Mouse (Mus musculus) embryonic fibroblast, embryonic 13.5 days (primary cell): ENCODE results near the gene Smg6. TPM values are rescaled to one million over a fixed set of nuclear protein-coding genes. Genes with fewer than 3 reads are reported as not detected.
A peak's percentile ranks its signal among the peaks of the same experiment; 100 is the strongest.

Experiments
- H3K27ac ChIP-seq: 2 replicates; pipeline ENCODE4 v1.5.1; 2012; ENCODE audit warnings: low read length, control low read depth, inconsistent platforms; ENCODE audit not compliant: insufficient read depth
- H3K4me1 ChIP-seq: 2 replicates; pipeline ENCODE4 v1.6.1; 2011; ENCODE audit warnings: low read length; ENCODE audit not compliant: control insufficient read depth, insufficient read depth
- H3K4me3 ChIP-seq: 2 replicates; pipeline ENCODE4 v1.5.1; 2011; ENCODE audit warnings: mild to moderate bottlenecking, control low read depth, low read length; ENCODE audit not compliant: insufficient read depth
- CTCF ChIP-seq: IDR thresholded peaks from 2 replicates; pipeline ENCODE4 v1.5.1; 2011; ENCODE audit warnings: mild to moderate bottlenecking, control low read depth, low read length, moderate library complexity, borderline replicate concordance; ENCODE audit not compliant: insufficient read depth
- POLR2A ChIP-seq: IDR thresholded peaks from 2 replicates; pipeline ENCODE4 v1.6.1; 2011; ENCODE audit warnings: low read depth, mild to moderate bottlenecking, control low read depth, low read length, moderate library complexity
- polyA plus RNA-seq: library from polyadenylated mRNA; stranded (reverse); fragments of >200 nt; gene quantifications from 2 replicates; pipeline ENCODE4 v1.2.4, GENCODE M21; 2011; ENCODE audit warnings: low read depth; ENCODE audit not compliant: missing spikeins, insufficient read length

The Smg6 gene
- polyA plus RNA-seq, 1 experiment = 16.2 TPM

- TF ChIP-seq POLR2A (no peak), CTCF (no peak)
- Histone ChIP-seq H3K4me3 (no peak overlapping the region), H3K4me1 (peaks cover 37% of the 10 kb centered on the region), H3K27ac (peak overlapping the region; percentile 99)
These were observed 128.1 kb downstream of the Smg6 start for GRCm38 (mm10) chr11:75053722-75054121.

GRCm38 (mm10) chr11:75054184-75054877 lies 128.7 kb downstream of the Smg6 start:
- Histone ChIP-seq H3K4me1 (peaks cover 33% of the 10 kb centered on the region), H3K4me3 (no peak overlapping the region), H3K27ac (peak overlapping the region; percentile 99)
- no peak for TF ChIP-seq POLR2A
- no peak for TF ChIP-seq CTCF

GRCm38 (mm10) chr11:75054878-75055214 lies 129.2 kb downstream of the Smg6 start:
- peaks cover 29% of the 10 kb centered on the region for H3K4me1 ChIP-seq
- TF ChIP-seq POLR2A (no peak), CTCF (no peak)
- no peak overlapping the region for H3K4me3 ChIP-seq
- peak overlapping the region; percentile 98 for H3K27ac ChIP-seq

DNA sequence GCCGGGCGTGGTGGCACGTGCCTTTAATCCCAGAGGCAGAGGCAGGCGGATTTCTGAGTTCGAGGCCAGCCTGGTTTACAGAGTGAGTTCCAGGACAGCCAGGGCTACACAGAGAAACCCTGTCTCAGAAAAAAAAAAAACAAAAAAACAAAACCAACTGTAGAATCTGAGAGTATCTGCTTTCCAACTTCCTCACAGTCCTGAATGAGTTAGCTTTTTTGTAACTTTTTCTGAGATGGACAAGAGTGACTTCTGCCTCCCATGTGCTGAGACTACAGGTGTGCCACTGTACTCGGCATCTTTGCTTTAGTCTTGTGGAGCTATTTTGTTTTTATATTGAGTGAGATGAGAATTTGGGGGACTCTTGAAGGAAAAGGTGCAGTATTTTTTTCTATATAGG lies 137.0 kb downstream of the Smg6 start:
- Histone ChIP-seq H3K4me3 (no peak overlapping the region), H3K4me1 (no peaks in the 10 kb centered on the region), H3K27ac (no peak overlapping the region)
- TF ChIP-seq POLR2A (no peak), CTCF (no peak)

DNA sequence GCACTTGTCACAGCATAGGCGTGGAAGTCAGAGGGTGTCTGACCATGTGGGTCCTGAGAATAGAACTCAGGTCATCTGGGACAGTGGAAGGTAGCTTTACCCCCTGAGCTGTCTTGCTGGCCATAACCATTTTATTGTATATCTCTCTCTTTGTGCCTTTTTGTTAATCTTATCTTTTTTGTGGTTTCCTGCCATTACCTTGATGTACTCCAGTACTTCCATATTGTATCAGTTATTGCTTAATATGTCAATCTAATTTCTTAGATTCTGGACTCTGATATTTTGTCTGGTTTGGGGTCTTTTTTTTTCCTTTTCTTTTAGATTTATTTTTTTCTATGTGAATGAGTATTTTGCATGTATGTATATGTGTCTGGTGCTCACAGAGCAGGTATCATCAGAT lies 138.6 kb downstream of the Smg6 start:
- no peaks in the 10 kb centered on the region for H3K4me1 ChIP-seq
- no peak overlapping the region for H3K4me3 ChIP-seq
- no peak for TF ChIP-seq POLR2A
- no peak for TF ChIP-seq CTCF
- no peak overlapping the region for H3K27ac ChIP-seq

GRCm38 (mm10) chr11:75071352-75071751 lies 145.7 kb downstream of the Smg6 start:
- Histone ChIP-seq H3K4me1 (peaks cover 12% of the 10 kb centered on the region), H3K4me3 (no peak overlapping the region), H3K27ac (no peak overlapping the region)
- no peak for TF ChIP-seq CTCF

GRCm38 (mm10) chr11:75072932-75073625 lies 147.5 kb downstream of the Smg6 start:
- TF ChIP-seq POLR2A (no peak), CTCF (no peak)
- peaks cover 18% of the 10 kb centered on the region for H3K4me1 ChIP-seq
- no peak overlapping the region for H3K4me3 ChIP-seq
- H3K27ac ChIP-seq = peak overlapping the region; percentile 76

DNA sequence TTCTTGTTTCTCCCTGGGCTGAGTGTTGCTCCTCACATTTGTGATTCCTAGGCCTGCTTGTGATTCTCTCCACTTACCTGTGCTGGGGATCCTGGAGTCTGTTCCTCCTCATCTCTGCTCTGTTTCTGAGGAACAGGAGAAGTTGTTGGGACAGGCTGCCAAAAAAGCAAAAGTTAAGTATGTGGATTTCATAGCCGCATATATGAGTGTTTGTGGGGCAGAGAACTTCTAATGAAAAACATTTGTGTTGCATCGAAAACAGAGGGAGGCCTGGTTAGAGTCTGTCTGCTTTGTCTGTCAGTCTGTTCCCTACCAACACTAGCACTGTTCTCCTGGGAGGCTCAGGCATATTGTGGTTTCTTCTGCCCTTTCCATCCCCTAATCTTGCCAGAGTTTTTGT lies 148.1 kb downstream of the Smg6 start:
- H3K27ac ChIP-seq = peak overlapping the region; percentile 76

DNA sequence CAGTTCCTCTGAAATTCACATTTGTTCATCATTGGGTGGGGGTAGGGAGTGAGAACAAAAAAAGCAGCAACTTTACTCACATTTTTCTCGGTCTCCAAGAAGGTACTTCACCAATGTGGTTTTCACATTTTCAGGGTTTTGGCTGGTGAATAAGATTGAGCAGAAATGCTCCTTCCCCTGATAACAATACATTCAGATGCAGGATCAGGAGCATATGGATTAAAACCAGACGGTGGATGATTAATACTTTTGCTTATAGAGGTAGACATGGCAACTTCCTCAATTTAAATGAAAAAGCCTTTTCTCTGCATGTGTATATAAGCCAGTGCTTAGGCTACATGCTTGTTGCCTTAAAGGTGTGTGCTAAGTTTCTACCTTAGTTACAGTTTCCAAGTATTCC lies 148.9 kb downstream of the Smg6 start:
- no peak for TF ChIP-seq POLR2A
- TF ChIP-seq CTCF = no peak
- H3K4me1 ChIP-seq = peaks cover 18% of the 10 kb centered on the region
- peak overlapping the region; percentile 76 for H3K27ac ChIP-seq
- no peak overlapping the region for H3K4me3 ChIP-seq

More for the DNA sequence above, 148.1 kb downstream of the Smg6 start:
- Histone ChIP-seq H3K4me3 (no peak overlapping the region), H3K4me1 (peaks cover 18% of the 10 kb centered on the region)
- no peak for TF ChIP-seq CTCF
- TF ChIP-seq POLR2A = no peak

DNA sequence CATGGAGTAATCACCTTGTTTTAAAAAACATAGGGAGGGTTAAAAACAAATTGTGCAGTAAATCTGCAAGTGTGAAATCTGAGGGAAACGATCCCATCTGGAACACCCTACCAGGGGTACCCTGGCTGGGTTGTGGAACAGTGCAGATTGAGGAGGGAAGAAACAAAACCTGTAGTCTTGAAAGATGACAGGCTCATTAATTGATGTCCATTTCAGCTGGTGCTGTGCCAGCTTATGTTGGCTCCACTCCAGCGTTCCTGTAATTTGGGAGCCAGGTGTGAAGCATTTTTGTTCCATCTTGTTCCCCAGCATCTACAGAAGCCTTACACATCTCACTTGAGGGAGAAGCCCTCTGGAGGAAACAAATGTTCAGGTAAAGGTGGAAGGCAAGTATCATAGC lies 153.0 kb downstream of the Smg6 start:
- Histone ChIP-seq H3K27ac (no peak overlapping the region), H3K4me1 (peaks cover 13% of the 10 kb centered on the region), H3K4me3 (no peak overlapping the region)
- no peak for TF ChIP-seq POLR2A
- TF ChIP-seq CTCF = no peak
